Mouse (Mus musculus) CH12.LX (cell line): Measurements from ENCODE around the gene Swt1. TPM values are rescaled to one million over a fixed set of nuclear protein-coding genes. Genes with fewer than 3 reads are reported as not detected.

Experiments
- DNase-seq: peaks from one replicate; pipeline ENCODE4 v3.0.0-alpha.2; 2013; ENCODE audit errors: extremely low read depth
- H3K27ac ChIP-seq: 2 replicates; pipeline ENCODE4 v1.5.1; 2012; ENCODE audit warnings: low read depth, mild to moderate bottlenecking, control low read depth, moderate library complexity; ENCODE audit not compliant: insufficient read depth
- H3K27me3 ChIP-seq: replicated peaks from 2 replicates; pipeline ENCODE3; 2012; ENCODE audit warnings: inconsistent platforms
- H3K36me3 ChIP-seq, 2 experiments: replicated peaks in 1 of 2; 2 replicates each; pipeline versions ENCODE3 to v1.6.1; 2012; ENCODE audit warnings: inconsistent platforms in 1 of 2, low read length in 1 of 2, mild to moderate bottlenecking in 1 of 2, mixed read lengths in 1 of 2, moderate library complexity in 1 of 2; ENCODE audit not compliant: control insufficient read depth in 1 of 2, insufficient read depth in 1 of 2
- H3K4me1 ChIP-seq, 2 experiments: 2 replicates each; pipeline ENCODE4 v1.6.1; 2012; ENCODE audit warnings: inconsistent platforms in 1 of 2, moderate library complexity in 1 of 2; ENCODE audit not compliant: insufficient read depth in 2 of 2, control insufficient read depth in 1 of 2
- H3K4me2 ChIP-seq: 2 replicates; pipeline ENCODE4 v1.6.1; 2012; ENCODE audit warnings: low read depth, mild to moderate bottlenecking, control low read depth; ENCODE audit not compliant: poor library complexity, insufficient read depth, severe bottlenecking
- H3K4me3 ChIP-seq, 3 experiments: fragments of 150-350 bp in 1 of 3; sonication (generic) in 1 of 3; replicated peaks in 1 of 3; 2 replicates each; pipeline versions ENCODE3 to v1.5.1; 2011 to 2012; ENCODE audit warnings: low read depth in 2 of 3, low read length in 2 of 3, mild to moderate bottlenecking in 2 of 3, moderate library complexity in 2 of 3, control low read depth in 1 of 3, improper control_type of control experiment in 1 of 3, inconsistent platforms in 1 of 3, mixed read lengths in 1 of 3; ENCODE audit not compliant: poor library complexity in 1 of 3
- H3K79me2 ChIP-seq: replicated peaks from 2 replicates; pipeline ENCODE4 v1.6.1; 2012; ENCODE audit warnings: mild to moderate bottlenecking, moderate library complexity; ENCODE audit not compliant: control insufficient read depth, poor library complexity, insufficient read depth, severe bottlenecking; ENCODE audit errors: extremely low read depth
- H3K9ac ChIP-seq: 2 replicates; pipeline ENCODE4 v1.6.1; 2012; ENCODE audit warnings: low read depth, mild to moderate bottlenecking, control low read depth, moderate library complexity; ENCODE audit not compliant: insufficient read depth
- H3K9me3 ChIP-seq: replicated peaks from 2 replicates; pipeline ENCODE3; 2012; ENCODE audit warnings: low read length, inconsistent platforms, mixed read lengths
- BHLHE40 ChIP-seq: IDR thresholded peaks from 2 replicates; pipeline ENCODE4 v1.6.1; 2011; ENCODE audit warnings: mild to moderate bottlenecking, low read depth, low read length, improper control_type of control experiment
- CHD1 ChIP-seq: IDR thresholded peaks from 2 replicates; pipeline ENCODE4 v1.6.1; 2012; ENCODE audit warnings: low read depth, low read length, improper control_type of control experiment, inconsistent platforms
- CHD2 ChIP-seq: IDR thresholded peaks from 2 replicates; pipeline ENCODE4 v1.6.1; 2011; ENCODE audit warnings: low read length, improper control_type of control experiment
- CTCF ChIP-seq, 2 experiments: IDR thresholded peaks in 1 of 2; conservative IDR thresholded peaks in 1 of 2; 2 replicates each; pipeline ENCODE4 v1.5.1; 2011 to 2012; ENCODE audit warnings: low read depth in 2 of 2, low read length in 2 of 2, improper control_type of control experiment in 1 of 2, inconsistent platforms in 1 of 2, mild to moderate bottlenecking in 1 of 2, moderate library complexity in 1 of 2
- E2F4 ChIP-seq: IDR thresholded peaks from 2 replicates; pipeline ENCODE4 v1.6.1; 2011; ENCODE audit warnings: low read depth, low read length, improper control_type of control experiment; ENCODE audit not compliant: insufficient replicate concordance
- ETS1 ChIP-seq: conservative IDR thresholded peaks from 2 replicates; pipeline ENCODE4 v1.6.1; 2012; ENCODE audit warnings: low read depth, mild to moderate bottlenecking, inconsistent platforms, low read length, improper control_type of control experiment, moderate library complexity
- GABPA ChIP-seq: IDR thresholded peaks from 2 replicates; pipeline ENCODE4 v1.6.1; 2012; ENCODE audit warnings: low read depth, low read length, improper control_type of control experiment, inconsistent platforms; ENCODE audit not compliant: insufficient replicate concordance
- HCFC1 ChIP-seq: IDR thresholded peaks from 2 replicates; pipeline ENCODE4 v1.6.1; 2012; ENCODE audit warnings: low read depth, mild to moderate bottlenecking, inconsistent platforms, low read length, improper control_type of control experiment
- IRF4 ChIP-seq: IDR thresholded peaks from 2 replicates; pipeline ENCODE4 v1.6.1; 2014; ENCODE audit warnings: low read depth, mild to moderate bottlenecking, inconsistent platforms, low read length, improper control_type of control experiment
- JUN ChIP-seq: IDR thresholded peaks from 2 replicates; pipeline ENCODE4 v1.6.1; 2011; ENCODE audit warnings: low read depth, mild to moderate bottlenecking, low read length, improper control_type of control experiment, moderate library complexity; ENCODE audit not compliant: insufficient read depth
- JUND ChIP-seq: conservative IDR thresholded peaks from 2 replicates; pipeline ENCODE4 v1.6.1; 2011; ENCODE audit warnings: low read depth, low read length, improper control_type of control experiment
- MAFK ChIP-seq: IDR thresholded peaks from 2 replicates; pipeline ENCODE4 v1.6.1; 2011; ENCODE audit warnings: low read length, improper control_type of control experiment; ENCODE audit not compliant: insufficient replicate concordance
- MAX ChIP-seq: IDR thresholded peaks from 2 replicates; pipeline ENCODE4 v1.6.1; 2011; ENCODE audit warnings: low read length, improper control_type of control experiment
- MAZ ChIP-seq: IDR thresholded peaks from 2 replicates; pipeline ENCODE4 v1.6.1; 2012; ENCODE audit warnings: low read depth, mild to moderate bottlenecking, inconsistent platforms, low read length, improper control_type of control experiment, moderate library complexity
- MEF2A ChIP-seq: IDR thresholded peaks from 2 replicates; pipeline ENCODE4 v1.6.1; 2014; ENCODE audit warnings: low read depth, mild to moderate bottlenecking, inconsistent platforms, low read length, improper control_type of control experiment, borderline replicate concordance
- MXI1 ChIP-seq: IDR thresholded peaks from 2 replicates; pipeline ENCODE4 v1.6.1; 2011; ENCODE audit warnings: mild to moderate bottlenecking, low read depth, low read length, improper control_type of control experiment
- MYC ChIP-seq: IDR thresholded peaks from 2 replicates; pipeline ENCODE4 v1.6.1; 2011; ENCODE audit warnings: low read depth, mild to moderate bottlenecking, improper control_type of control experiment, low read length
- NRF1 ChIP-seq: IDR thresholded peaks from 2 replicates; pipeline ENCODE4 v1.6.1; 2014; ENCODE audit warnings: low read depth, mild to moderate bottlenecking, inconsistent platforms, low read length, improper control_type of control experiment, moderate library complexity
- PAX5 ChIP-seq: IDR thresholded peaks from 2 replicates; pipeline ENCODE4 v1.6.1; 2012; ENCODE audit warnings: low read length, inconsistent platforms, mixed read lengths
- POLR2AphosphoS2 ChIP-seq: IDR thresholded peaks from 2 replicates; pipeline ENCODE4 v1.6.1; 2011; ENCODE audit warnings: low read depth, low read length, improper control_type of control experiment
- RAD21 ChIP-seq: IDR thresholded peaks from 2 replicates; pipeline ENCODE4 v1.6.1; 2011; ENCODE audit warnings: low read depth, mild to moderate bottlenecking, low read length, improper control_type of control experiment, moderate library complexity
- RCOR1 ChIP-seq: conservative IDR thresholded peaks from 2 replicates; pipeline ENCODE4 v1.6.1; 2012; ENCODE audit warnings: low read depth, mild to moderate bottlenecking, inconsistent platforms, low read length, improper control_type of control experiment
- SIN3A ChIP-seq: IDR thresholded peaks from 2 replicates; pipeline ENCODE4 v1.6.1; 2012; ENCODE audit warnings: low read length, improper control_type of control experiment, inconsistent platforms
- TBP ChIP-seq: conservative IDR thresholded peaks from 2 replicates; pipeline ENCODE4 v1.6.1; 2011; ENCODE audit warnings: low read depth, low read length, improper control_type of control experiment
- TCF12 ChIP-seq: IDR thresholded peaks from 2 replicates; pipeline ENCODE4 v1.6.1; 2014; ENCODE audit warnings: low read depth, mild to moderate bottlenecking, inconsistent platforms, low read length, improper control_type of control experiment
- USF1 ChIP-seq: IDR thresholded peaks from 2 replicates; pipeline ENCODE4 v1.6.1; 2014; ENCODE audit warnings: low read depth, mild to moderate bottlenecking, inconsistent platforms, low read length, improper control_type of control experiment
- USF2 ChIP-seq: conservative IDR thresholded peaks from 2 replicates; pipeline ENCODE4 v1.6.1; 2011; ENCODE audit warnings: low read depth, low read length, improper control_type of control experiment
- ZC3H11A ChIP-seq: IDR thresholded peaks from 2 replicates; pipeline ENCODE4 v1.6.1; 2012; ENCODE audit warnings: low read depth, mild to moderate bottlenecking, inconsistent platforms, low read length, improper control_type of control experiment
- ZKSCAN1 ChIP-seq: IDR thresholded peaks from 2 replicates; pipeline ENCODE4 v1.6.1; 2012; ENCODE audit warnings: low read depth, inconsistent platforms, low read length, improper control_type of control experiment, borderline replicate concordance
- ZMIZ1 ChIP-seq: IDR thresholded peaks from 2 replicates; pipeline ENCODE4 v1.6.1; 2012; ENCODE audit warnings: low read depth, mild to moderate bottlenecking, inconsistent platforms, low read length, improper control_type of control experiment
- ZNF384 ChIP-seq: IDR thresholded peaks from 2 replicates; pipeline ENCODE4 v1.6.1; 2012; ENCODE audit warnings: low read depth, low read length, improper control_type of control experiment, inconsistent platforms
- dilution Hi-C: fragments of 300-500 bp; cut with MboI; formaldehyde crosslinking; loops from 2 replicates; pipeline ENCODE4 v1.14.3; 2020; ENCODE audit warnings: low sequenced_read_pairs; ENCODE audit not compliant: extremely low pct_unique_long_range_greater_than_20kb, extremely low pct_ligation_motif_present
- in situ Hi-C: fragments of 300-500 bp; cut with MboI; formaldehyde crosslinking; loops from 3 replicates; pipeline ENCODE4 v1.14.3; 2019; ENCODE audit warnings: low sequenced_read_pairs, low pct_ligation_motif_present, low pct_unique_long_range_greater_than_20kb, mixed read lengths
- polyA plus RNA-seq: library from polyadenylated mRNA; unstranded; fragments of >175 nt; gene quantifications from 2 replicates; pipeline ENCODE4 v1.2.1, GENCODE M21; 2012; ENCODE audit warnings: low read depth; ENCODE audit not compliant: insufficient read length
- total RNA-seq, 2 experiments: library from RNA; depleted of rRNA; stranded (reverse); fragments of 300-350 nt in 1 of 2; fragments of >200 nt in 1 of 2; gene quantifications; 2 replicates each; pipeline ENCODE4 v1.2.3; 2012 to 2014

Swt1 gene
- total and polyA plus RNA-seq, 3 experiments = 8.0 to 19.6 (median 14.8) TPM

GRCm38 (mm10) chr1:151345109-151345862, 83.0 kb downstream of the Swt1 start (continued):
- no peak for TF ChIP-seq GABPA
- no peak for TF ChIP-seq JUN
- no peak; the same call in 1 of the 2 replicates for TF ChIP-seq IRF4
- TF ChIP-seq ZNF384 = 0 out of 2 replicates have a peak, but pooled peaks have one; percentile 5
- TF ChIP-seq MAZ = no peak; the same call in 1 of the 2 replicates
- TF ChIP-seq JUND = no peak
- peak; percentile 88 for TF ChIP-seq MXI1
- peak; percentile 44; the same call in 1 of the 2 replicates for TF ChIP-seq HCFC1
- no peak for TF ChIP-seq ZKSCAN1

- Histone ChIP-seq H3K4me3 (peak within 1 kb of the TSS; percentile 60 to 95 (median 84)), H3K4me2 (peak within 1 kb of the TSS; percentile 57), H3K4me1 (peaks cover 0 to 40% of the 10 kb centered on the region in 2 experiments; a peak in 2 of 4 replicates), H3K36me3 (peaks cover 0 to 6% of the 10 kb centered on the region in 2 experiments), H3K9ac (peak within 1 kb of the TSS; percentile 88), H3K27me3 (no peaks in the 10 kb centered on the region), H3K9me3 (no peaks in the 10 kb centered on the region), H3K27ac (peak within 1 kb of the TSS; percentile 87), H3K79me2 (peaks cover 44% of the 10 kb centered on the region)
- in situ Hi-C loops (loop anchor here (5.0 to 10.0 kb wide), 2 partner anchors 92 to 260 kb away; no protein-coding TSS in a partner anchor), dilution Hi-C loops (no loop called here)
- peak; percentile 97 for DNase-seq
- TF ChIP-seq CTCF (conservative IDR thresholded peaks at IDR 0.05 in 1 of 2, IDR thresholded peaks at IDR 0.05 in 1 of 2; ENCODE audit: low read depth in 2 of 2, low read length in 2 of 2) = no peak
- no peak for TF ChIP-seq CHD1
- TF ChIP-seq RAD21 = no peak
- TF ChIP-seq MAFK = no peak
- TF ChIP-seq MYC = peak; percentile 80; the same call in 1 of the 2 replicates
- peak; percentile 92 for TF ChIP-seq MAX
- TF ChIP-seq TBP = peak; percentile 76
- TF ChIP-seq SIN3A = peak; percentile 76; the same call in 1 of the 2 replicates
- no peak for TF ChIP-seq JUN
- TF ChIP-seq CHD2 = no peak
- peak; percentile 83 for TF ChIP-seq ZMIZ1
- TF ChIP-seq ZNF384 = no peak
- 0 out of 2 replicates have a peak, but pooled peaks have one; percentile 46 for TF ChIP-seq E2F4
- no peak for TF ChIP-seq JUND
- peak; percentile 50 for TF ChIP-seq NRF1
- TF ChIP-seq BHLHE40 = peak; percentile 79
- TF ChIP-seq MAZ = peak; percentile 84
- no peak for TF ChIP-seq USF2
- TF ChIP-seq USF1 = peak; percentile 56
- TF ChIP-seq RCOR1 = 0 out of 2 replicates have a peak, but pooled peaks have one; percentile 18
- TF ChIP-seq ZC3H11A = no peak
- peak; percentile 95 for TF ChIP-seq MXI1
- TF ChIP-seq ETS1 = no peak; the same call in 1 of the 2 replicates
- peak; percentile 88; the same call in 1 of the 2 replicates for TF ChIP-seq POLR2AphosphoS2
- no peak for TF ChIP-seq GABPA
- TF ChIP-seq PAX5 = no peak
- TF ChIP-seq MEF2A = no peak; the same call in none of the 2 replicates
- TF ChIP-seq TCF12 = peak; percentile 91
Measured at GRCm38 (mm10) chr1:151344283-151345108, 83.8 kb downstream of the Swt1 start, which contains the start of gene Ivns1abp. Gene Ivns1abp, plus strand, starts transcription at chr1:151344477.
